Mouse (Mus musculus): Measurements from ENCODE around the gene Kcng1. TPM values are rescaled to one million over a fixed set of nuclear protein-coding genes. Genes with fewer than 3 reads are reported as not detected.
A peak's percentile ranks its signal among the peaks of the same experiment; 100 is the strongest.

Kcng1 gene
- 0.52 and 2.1 TPM in 2 replicates for total RNA-seq (2014; rRNA removed)
- 1.8 and 2.8 TPM in 2 replicates for polyA plus RNA-seq (2015; fragmentation: Nextera tagmentation; extraction: Ambion mirVana)

DNA sequence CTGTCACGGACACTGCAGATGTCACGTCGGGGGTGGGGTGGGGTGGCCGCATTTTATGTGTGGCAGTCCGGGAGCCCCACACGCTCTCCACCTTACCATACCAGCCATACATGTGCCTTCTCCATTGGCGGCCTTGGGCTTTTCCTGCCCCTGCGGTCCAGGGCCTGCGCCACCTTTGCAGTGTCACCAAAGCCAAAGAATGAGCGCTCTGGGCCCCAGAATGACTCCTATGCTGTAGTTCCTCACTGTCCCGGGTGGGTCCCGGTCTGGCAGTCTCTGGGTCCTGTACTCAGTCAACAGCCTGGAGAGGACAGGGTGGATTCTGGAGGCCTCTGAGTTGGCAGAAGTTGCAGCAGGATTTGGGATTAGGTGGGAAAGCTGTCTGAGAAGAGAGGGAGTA, at the start of gene Kcng1:
TSS of gene Kcng1 (minus strand) at position 155 of the 400 bp plus-strand sequence.
- whole genome bisulfite sequencing: 18% methylated on average over 12 of the region's 12 CpGs
- DNase-seq (ENCODE audit: low spot score) (no peak), ATAC-seq (ENCODE audit: low FRiP score) (no peak)

GRCm38 (mm10) chr2:168330421-168331070, 49.0 kb upstream of the Kcng1 start:
- Histone ChIP-seq H3K9ac (replicated peaks; ENCODE audit: low read length, poor library complexity, severe bottlenecking) (no peak overlapping the region), H3K9me3 (ENCODE audit: low read length) (no peaks in the 10 kb centered on the region), H3K4me1 (ENCODE audit: insufficient read depth, low read length) (no peaks in the 10 kb centered on the region; the same call in 1 of the 2 replicates), H3K4me3 (ENCODE audit: low read depth, low read length) (no peak overlapping the region), H3K36me3 (ENCODE audit: insufficient read depth, low read length) (no peaks in the 10 kb centered on the region), H3K27ac (ENCODE audit: low read depth, low read length) (no peak overlapping the region), H3K27me3 (ENCODE audit: insufficient read depth, low read length) (no peaks in the 10 kb centered on the region), H3K4me2 (ENCODE audit: low read depth, low read length, poor library complexity, severe bottlenecking) (no peak overlapping the region)
- 36% methylated on average over 11 of the region's 11 CpGs for WGBS
- peak; percentile 54 for TF ChIP-seq CTCF (IDR thresholded peaks at IDR 0.05)
- DNase-seq (ENCODE audit: low spot score) (no peak), ATAC-seq (ENCODE audit: low FRiP score) (no peak)

More for the DNA sequence above, at the start of gene Kcng1:
- Histone ChIP-seq H3K27me3 (ENCODE audit: insufficient read depth, low read length) (peaks cover 23% of the 10 kb centered on the region; the same call in 1 of the 2 replicates), H3K36me3 (ENCODE audit: insufficient read depth, low read length) (no peaks in the 10 kb centered on the region), H3K9ac (replicated peaks; ENCODE audit: low read length, poor library complexity, severe bottlenecking) (no peak within 1 kb of the TSS; the same call in 1 of the 2 replicates), H3K4me1 (ENCODE audit: insufficient read depth, low read length) (0 out of 2 replicates have a peak, but pooled peaks cover 4% of the 10 kb centered on the region), H3K4me3 (ENCODE audit: low read depth, low read length) (peak within 1 kb of the TSS; percentile 51), H3K4me2 (ENCODE audit: low read depth, low read length, poor library complexity, severe bottlenecking) (peak within 1 kb of the TSS; percentile 81), H3K9me3 (ENCODE audit: low read length) (no peaks in the 10 kb centered on the region), H3K27ac (ENCODE audit: low read depth, low read length) (no peak within 1 kb of the TSS)
- TF ChIP-seq CTCF (IDR thresholded peaks at IDR 0.05): no peak

GRCm38 (mm10) chr2:168321716-168322374, 40.3 kb upstream of the Kcng1 start:
- Histone ChIP-seq H3K4me3 (ENCODE audit: low read depth, low read length) (no peak overlapping the region), H3K9me3 (ENCODE audit: low read length) (no peaks in the 10 kb centered on the region), H3K27me3 (ENCODE audit: insufficient read depth, low read length) (no peaks in the 10 kb centered on the region), H3K27ac (ENCODE audit: low read depth, low read length) (no peak overlapping the region), H3K4me1 (ENCODE audit: insufficient read depth, low read length) (0 out of 2 replicates have a peak, but pooled peaks cover 3% of the 10 kb centered on the region), H3K36me3 (ENCODE audit: insufficient read depth, low read length) (no peaks in the 10 kb centered on the region), H3K9ac (replicated peaks; ENCODE audit: low read length, poor library complexity, severe bottlenecking) (no peak overlapping the region), H3K4me2 (ENCODE audit: low read depth, low read length, poor library complexity, severe bottlenecking) (no peak overlapping the region)
- no peak for DNase-seq (ENCODE audit: low spot score)
- ATAC-seq (ENCODE audit: low FRiP score): no peak
- TF ChIP-seq CTCF (IDR thresholded peaks at IDR 0.05): no peak
- 53% methylated on average over 10 of the region's 10 CpGs for whole genome bisulfite sequencing

- Histone ChIP-seq H3K9ac (replicated peaks; ENCODE audit: low read length, poor library complexity, severe bottlenecking) (no peak overlapping the region), H3K36me3 (ENCODE audit: insufficient read depth, low read length) (no peaks in the 10 kb centered on the region), H3K27ac (ENCODE audit: low read depth, low read length) (no peak overlapping the region), H3K27me3 (ENCODE audit: insufficient read depth, low read length) (no peaks in the 10 kb centered on the region), H3K4me2 (ENCODE audit: low read depth, low read length, poor library complexity, severe bottlenecking) (no peak overlapping the region), H3K4me1 (ENCODE audit: insufficient read depth, low read length) (0 out of 2 replicates have a peak, but pooled peaks cover 3% of the 10 kb centered on the region), H3K9me3 (ENCODE audit: low read length) (no peaks in the 10 kb centered on the region), H3K4me3 (ENCODE audit: low read depth, low read length) (no peak overlapping the region)
- no peak for TF ChIP-seq CTCF (IDR thresholded peaks at IDR 0.05)
- 51% methylated on average over 17 of the region's 17 CpGs for WGBS
- no peak for DNase-seq (ENCODE audit: low spot score)
- ATAC-seq (ENCODE audit: low FRiP score): no peak
These were observed 39.0 kb upstream of the Kcng1 start for GRCm38 (mm10) chr2:168320388-168321182.

DNA sequence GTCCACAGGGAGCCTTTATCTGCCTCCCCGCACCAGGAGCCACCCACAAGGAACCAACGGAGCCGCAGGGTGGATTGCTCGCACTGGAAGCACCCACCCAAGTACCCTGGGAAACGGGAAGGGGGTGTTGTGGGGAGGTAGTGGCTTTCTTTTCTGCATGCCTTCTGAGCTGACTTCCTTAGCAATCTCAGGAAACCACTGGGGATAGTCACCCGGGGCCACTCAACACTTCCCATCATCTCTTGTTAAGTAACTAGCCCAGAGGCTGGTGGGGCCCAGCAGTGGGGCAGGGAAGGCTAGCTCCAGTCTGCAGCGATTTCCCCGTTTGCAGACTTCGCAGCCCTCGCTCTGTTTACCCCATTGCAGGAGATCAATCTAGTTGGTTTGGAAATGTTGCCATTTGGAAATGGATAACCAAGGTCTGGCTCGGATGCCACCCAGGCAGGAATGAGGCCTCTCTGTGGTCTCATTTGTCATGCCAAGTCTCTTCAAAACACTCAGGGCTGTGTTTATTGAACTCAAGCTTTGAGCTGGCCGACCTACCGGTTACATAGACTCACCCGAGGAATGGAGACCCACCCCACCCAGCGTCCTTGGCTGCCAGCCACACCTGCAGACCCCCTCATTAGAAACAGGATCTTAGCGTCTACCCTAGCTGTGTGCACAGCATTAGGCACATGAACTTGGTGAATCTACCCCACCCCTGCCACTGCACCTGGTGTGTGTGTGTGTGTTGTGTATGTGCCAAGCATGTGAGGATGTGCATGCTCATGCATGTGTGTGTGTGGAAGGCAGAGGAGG, 33.3 kb upstream of the Kcng1 start:
- no peak for ATAC-seq (ENCODE audit: low FRiP score)
- H3K4me1 ChIP-seq (ENCODE audit: insufficient read depth, low read length): no peaks in the 10 kb centered on the region; the same call in 1 of the 2 replicates
- no peak for DNase-seq (ENCODE audit: low spot score)

More for the DNA sequence above, 33.3 kb upstream of the Kcng1 start:
- Histone ChIP-seq H3K4me3 (ENCODE audit: low read depth, low read length) (no peak overlapping the region), H3K9me3 (ENCODE audit: low read length) (no peaks in the 10 kb centered on the region), H3K9ac (replicated peaks; ENCODE audit: low read length, poor library complexity, severe bottlenecking) (no peak overlapping the region), H3K36me3 (ENCODE audit: insufficient read depth, low read length) (no peaks in the 10 kb centered on the region), H3K4me2 (ENCODE audit: low read depth, low read length, poor library complexity, severe bottlenecking) (no peak overlapping the region), H3K27ac (ENCODE audit: low read depth, low read length) (no peak overlapping the region), H3K27me3 (ENCODE audit: insufficient read depth, low read length) (no peaks in the 10 kb centered on the region)
- WGBS: 57% methylated on average over 16 of the region's 16 CpGs
- TF ChIP-seq CTCF (IDR thresholded peaks at IDR 0.05): no peak

Data from midbrain, postnatal 0 days (tissue).